Mouse (Mus musculus) cortical plate, adult 2 months (tissue): ENCODE measurements around the gene Hrk.

ENCODE experiments used
- CTCF ChIP-seq: fragments of 200-500 bp; IDR thresholded peaks from 2 replicates; pipeline ENCODE4 v1.5.1; 2011; ENCODE audit warnings: mild to moderate bottlenecking, control low read depth, low read length; ENCODE audit not compliant: insufficient read depth; ENCODE audit errors: extremely low read depth
- POLR2A ChIP-seq: fragments of 200-500 bp; IDR thresholded peaks from 2 replicates; pipeline ENCODE4 v1.6.1; 2011; ENCODE audit warnings: mild to moderate bottlenecking, low read length, control low read depth; ENCODE audit not compliant: insufficient read depth; ENCODE audit errors: extremely low read depth

DNA sequence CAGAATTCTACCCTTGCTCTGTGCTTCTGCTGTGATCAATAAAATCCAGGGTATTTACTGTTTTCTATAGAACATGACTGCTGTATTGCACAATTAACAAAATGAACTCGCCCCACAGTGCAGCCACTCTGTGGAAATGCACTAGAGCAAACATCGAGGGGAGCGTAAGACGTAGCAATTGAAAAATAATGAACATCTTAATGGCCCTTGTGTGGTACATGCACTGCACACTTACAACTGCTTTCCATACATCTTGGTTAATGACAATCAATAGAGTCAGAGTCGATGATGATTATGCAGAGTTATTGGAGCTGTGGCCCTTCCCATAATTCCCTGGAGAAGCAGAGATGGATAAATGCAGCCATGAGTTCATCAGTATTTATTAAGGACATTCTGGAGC lies 45.5 kb upstream of the Hrk start:
- TF ChIP-seq CTCF = no peak
- TF ChIP-seq POLR2A = no peak
